Mouse (Mus musculus) left cerebral cortex, postnatal 25 days (tissue): ENCODE measurements at regions not wholly inside any gene's neighbourhood (a gene's known extent, or its start where the extent isn't known, plus 50 kb on each side); places are given as distances from the start of the nearest gene placed in this dataset.

Experiments
- DNase-seq, 2 experiments: peaks; one replicate each; pipeline ENCODE4 v3.0.0; 2022; ENCODE audit warnings: low spot score in 2 of 2, mixed read lengths in 1 of 2
- intact Hi-C: fragments of 180-260 bp; cut with DNase I; formaldehyde crosslinking; loops from one replicate; pipeline ENCODE4 v1.15.1; 2025

DNA sequence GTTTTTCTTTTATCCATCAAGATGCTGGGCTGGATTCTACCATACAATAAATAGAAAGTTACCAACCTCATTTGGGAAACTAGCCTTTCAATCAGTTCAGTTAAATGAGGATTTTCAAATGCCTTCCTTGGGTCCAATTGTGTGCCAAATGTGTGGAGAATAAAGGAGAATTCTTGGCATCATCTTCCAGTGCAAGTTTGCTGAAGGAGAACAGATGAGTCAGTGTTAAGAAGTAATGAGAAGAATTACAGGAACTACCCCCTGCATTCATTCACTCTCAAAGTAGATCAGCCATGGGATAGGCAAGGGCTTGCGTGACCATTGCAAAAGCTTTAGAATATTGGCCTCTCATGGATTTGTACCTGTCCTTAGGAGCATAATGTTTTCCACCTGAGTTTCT lies 193.4 kb upstream of the Man1a start:
- intact Hi-C loops, result no loop called here
- DNase-seq, result peak in 1 of 2 experiments; percentile 14

DNA sequence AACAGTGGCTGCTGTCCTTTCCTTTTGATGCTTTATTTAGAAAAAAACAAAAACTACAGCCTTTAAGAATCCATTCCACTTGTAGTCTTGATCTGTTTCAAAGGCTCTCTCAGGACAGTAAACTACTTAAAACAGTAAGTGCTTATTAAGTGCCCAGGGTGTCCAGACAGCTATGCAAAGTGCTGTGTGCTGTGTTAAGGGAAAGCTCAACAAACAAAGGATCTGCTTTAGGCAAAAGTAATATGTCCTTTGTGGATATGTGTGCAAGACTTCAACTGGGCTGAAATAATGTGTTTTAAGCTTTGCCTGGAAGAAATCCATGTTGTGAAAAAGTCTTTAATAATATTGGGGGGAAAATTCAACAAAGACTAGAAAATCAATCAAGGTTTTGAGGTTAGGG lies 192.9 kb upstream of the Man1a start:
- no peak for DNase-seq
- intact Hi-C loops, result no loop called here

DNA sequence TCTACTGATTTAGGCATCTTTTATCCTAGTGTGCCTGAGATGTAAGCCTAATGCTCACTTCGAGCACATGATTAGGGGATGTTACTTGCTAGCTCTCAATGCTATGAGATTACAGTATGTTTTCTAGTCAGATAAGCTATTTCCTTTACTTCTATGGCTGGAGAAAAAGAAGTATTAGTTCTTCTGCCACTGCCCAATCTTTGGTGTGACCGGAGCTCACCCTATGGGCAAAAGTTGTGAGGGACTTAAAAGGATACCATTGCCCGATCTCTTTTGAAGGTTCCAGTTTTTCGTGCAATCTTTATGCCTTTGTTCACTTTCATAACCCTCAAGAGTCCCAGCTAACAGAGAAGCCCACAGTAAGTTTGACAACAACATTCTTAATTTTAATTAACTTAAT lies 190.2 kb upstream of the Man1a start:
- intact Hi-C loops, result no loop called here
- no peak for DNase-seq

DNA sequence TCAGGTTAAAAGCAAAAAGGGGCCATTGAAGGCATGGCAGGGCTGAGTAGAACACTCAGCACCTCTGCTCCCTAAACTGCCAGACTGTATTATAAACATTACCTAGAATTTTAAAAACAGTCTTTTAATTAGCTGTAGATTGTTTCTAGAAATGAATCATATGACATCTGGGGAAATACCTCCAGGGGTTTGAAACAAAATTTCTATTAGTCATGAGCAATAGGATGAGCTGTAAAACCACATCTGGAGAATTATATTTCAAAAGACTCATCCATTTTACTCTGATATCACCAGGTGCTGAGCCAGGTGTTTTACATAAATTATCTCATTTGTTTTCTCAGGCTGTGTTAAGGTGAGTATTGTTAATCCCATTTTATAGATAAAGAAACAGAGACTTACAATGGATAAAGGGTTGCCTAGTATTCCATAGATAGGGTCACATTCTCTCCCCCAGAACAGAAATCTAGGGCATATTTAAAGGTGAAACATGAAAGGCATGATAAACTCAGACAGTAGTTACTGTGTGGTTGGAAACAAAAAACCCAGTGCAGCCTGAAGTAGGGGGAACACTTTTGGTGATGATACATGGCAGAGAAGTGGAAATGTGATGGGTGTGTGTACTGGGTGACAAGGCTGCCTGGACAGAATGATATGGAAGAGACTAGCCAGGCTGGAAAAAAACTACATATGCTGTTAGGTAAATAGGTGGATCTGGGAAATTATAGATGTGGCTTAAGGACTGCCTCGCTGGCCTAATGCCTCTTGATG lies 178.6 kb upstream of the Man1a start:
- intact Hi-C loops, result no loop called here
- no peak for DNase-seq

DNA sequence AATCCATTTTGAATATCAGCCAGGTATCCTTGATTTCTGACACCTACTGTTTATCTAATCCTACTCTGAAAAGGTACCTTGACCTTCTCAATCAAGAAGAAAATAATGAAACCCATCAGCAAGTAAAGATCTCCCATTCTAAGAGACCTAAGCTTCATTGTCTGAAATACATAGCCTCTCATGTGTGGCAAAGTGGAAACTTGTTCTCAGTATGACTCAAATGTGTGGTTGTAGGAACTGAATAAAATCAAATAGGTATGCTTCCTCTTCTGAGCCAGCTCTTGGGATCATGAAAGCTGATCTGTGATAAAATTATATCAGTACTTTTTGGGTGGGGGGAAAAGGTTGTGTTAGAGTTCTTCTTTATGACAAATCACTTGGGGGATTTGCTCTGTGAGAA lies 168.6 kb upstream of the Man1a start:
- no peak for DNase-seq
- intact Hi-C loops, result no loop called here

DNA sequence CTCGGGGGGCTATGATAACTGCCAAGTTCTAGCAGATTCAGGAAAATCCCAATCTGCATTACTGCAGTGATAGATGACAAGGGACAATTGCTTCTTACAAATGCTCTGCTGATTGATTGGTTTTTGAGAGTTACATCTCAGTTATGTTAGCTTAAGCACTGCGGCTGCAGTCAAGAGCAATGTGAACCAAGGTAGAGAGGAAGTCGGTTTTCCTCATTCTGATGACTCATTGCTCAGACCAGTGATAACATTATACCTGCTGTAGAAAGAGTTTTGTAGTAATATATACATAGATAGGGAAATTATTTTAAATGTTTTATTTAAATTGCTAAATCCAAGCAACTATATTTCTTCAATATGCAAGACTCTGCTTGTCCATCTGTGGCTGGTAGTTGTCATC lies 126.0 kb upstream of the Man1a start:
- intact Hi-C loops, result no loop called here
- no peak for DNase-seq

DNA sequence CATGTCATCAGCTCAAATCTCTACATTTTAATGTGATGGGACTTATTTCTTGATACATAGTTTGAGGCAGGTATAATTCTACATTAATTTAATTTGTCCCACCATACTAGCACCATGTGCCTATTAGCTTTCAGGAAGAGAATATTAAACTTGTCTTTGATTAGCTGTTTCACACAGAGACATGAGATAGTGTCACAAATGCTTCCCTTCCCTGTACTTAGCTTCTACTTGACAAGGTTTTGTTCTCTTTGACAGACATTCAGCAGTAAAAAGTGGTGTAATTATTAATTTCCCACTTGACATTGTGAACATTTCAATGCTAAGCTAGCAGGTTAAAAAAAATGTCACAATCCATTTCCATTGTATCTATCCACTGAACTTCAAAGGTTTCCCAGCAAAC lies 125.3 kb upstream of the Man1a start:
- no peak for DNase-seq
- intact Hi-C loops, result no loop called here

DNA sequence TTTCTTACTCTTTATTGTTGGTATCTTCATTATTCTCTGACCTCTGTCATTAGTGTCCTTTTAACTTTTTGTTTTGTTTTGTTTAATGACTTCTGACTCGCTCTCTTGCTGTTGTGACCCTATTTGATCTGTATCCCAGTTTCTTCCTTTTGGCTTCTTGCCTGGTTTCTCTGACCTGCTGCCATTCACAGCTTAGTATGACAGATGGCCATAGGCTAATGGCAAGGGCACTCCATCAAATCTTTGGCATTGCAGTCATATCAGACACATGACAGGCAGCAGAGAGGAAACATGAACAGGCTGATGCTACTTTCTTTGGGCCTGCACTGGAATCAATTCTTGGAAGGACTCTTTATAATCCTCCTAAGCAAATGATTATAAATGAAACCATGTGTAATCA lies 106.3 kb upstream of the Man1a start:
- no peak for DNase-seq

DNA sequence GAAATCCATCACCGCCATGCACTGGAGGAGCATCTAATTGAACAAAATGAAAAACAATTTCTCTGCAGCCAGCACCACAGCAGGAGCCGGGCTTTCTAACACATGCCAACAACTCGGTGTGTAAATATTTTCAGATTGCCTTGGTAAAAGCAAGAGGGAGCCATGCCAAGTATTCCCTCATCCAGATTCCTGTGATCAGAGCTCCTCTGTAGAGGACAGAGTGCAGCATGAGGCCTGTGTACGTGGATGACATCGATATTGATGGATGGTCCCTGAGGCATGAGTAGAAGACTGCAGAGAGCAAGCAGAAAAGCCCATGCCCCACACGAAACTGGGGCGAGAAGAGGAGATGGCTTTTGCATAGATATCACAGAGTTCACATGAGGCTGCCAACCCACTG lies 92.9 kb upstream of the Man1a start:
- no peak for DNase-seq
- intact Hi-C loops, result no loop called here

More for the DNA sequence above, 106.3 kb upstream of the Man1a start:
- intact Hi-C loops, result no loop called here

DNA sequence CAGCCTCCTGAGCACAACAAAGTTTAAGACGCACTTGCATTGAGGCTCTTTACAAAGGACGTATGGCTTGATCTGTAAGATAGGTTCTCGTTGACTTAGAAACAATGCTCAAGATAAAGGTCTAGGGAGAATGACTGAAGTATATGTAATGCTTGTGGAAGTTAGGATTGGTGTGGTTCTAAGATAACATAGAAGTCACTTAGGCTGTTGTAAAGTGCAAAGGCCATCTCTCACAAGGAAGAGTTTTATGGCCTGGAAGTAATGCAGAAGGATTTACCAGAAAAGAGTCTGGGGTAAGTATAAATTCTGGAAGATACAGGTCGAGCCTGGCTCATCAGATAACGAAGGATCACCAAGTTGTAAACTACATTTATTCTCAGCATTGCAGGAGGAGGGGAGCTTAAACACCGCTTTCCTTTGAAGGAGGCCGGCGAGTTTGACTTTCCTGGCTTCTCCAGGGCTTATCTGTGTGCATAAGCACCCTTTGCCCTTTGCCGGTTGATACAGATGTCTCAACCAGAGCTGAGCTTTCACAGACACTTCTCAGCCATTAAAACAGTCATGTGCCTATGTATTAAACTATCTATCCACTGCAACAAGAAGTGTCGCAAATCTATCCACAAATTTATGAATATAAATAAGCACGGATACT lies 84.8 kb upstream of the Man1a start:
- intact Hi-C loops, result no loop called here
- DNase-seq, result no peak

DNA sequence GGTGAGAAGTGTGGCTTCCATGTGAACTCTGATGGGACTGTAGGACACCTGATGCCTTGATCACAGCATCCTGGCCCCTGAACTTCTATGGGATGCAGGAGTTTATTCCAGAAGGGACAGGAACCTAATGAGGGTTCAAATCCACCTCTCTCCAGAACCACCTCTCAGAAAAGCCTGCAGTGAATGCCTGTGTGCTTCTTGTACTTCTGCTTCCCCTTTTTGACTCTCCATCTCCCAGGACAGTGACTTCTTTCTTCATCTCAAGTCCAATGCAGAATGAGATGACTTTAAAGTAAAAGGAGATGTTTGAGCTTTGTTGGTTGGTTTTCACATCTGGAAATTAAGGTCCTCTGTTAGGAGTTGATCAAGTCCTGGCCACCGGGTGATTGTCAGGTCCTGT lies 77.5 kb upstream of the Man1a start:
- intact Hi-C loops, result no loop called here
- no peak for DNase-seq

DNA sequence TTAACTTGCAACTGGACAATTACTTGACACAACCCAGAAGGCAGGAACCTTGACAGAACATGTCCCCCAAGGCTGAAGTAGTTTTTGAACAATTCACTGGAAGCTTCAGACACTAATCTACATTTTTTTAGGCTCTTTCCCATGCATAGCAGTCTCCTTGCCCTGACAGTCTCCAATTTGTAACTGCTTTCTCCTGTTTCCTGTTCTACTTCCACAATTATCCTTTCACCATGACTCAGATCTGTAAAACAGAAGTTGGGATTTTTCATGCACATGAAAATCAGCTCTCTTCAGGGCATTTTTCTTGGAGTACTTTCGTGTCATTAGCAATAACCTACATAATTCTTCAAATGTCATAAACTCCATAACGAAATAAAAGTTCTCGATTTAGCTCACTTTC lies 56.2 kb upstream of the Man1a start:
- intact Hi-C loops, result no loop called here
- DNase-seq, result peak in 1 of 2 experiments; percentile 29
